ENCODE assay signal across 13 mouse cellular contexts in the genomic region with DNA sequence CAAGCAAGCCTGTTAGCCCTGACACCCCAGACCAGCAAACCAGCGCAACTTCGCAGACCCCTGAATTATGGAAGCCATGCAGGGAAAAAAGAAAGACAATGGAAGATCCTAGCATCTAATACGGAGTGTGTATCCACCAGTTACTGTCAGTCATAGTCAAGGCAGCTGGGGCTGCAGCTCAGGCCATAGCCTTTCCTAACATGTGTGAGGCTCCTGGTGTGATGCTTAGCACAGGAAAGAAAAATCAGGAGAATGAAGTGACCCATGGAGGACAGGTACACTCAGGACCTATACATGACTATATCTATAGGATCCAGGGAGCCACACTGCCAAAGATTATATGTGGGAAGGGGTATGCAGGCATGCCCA.
"Had no signal": no experiment of that assay in that cellular context is flagged by ENCODE, and none has a peak within 500 bp of the region (broad histone marks: within the 10 kb centered on the region; RNA-seq: fewer than 3 reads in every experiment).

No protein-coding gene starts in this region.

- H3K4me3 ChIP-seq: midbrain, embryonic 13.5 days; neural tube, embryonic 12.5 days; stomach, embryonic 15.5 days had no signal

- H3K36me3 ChIP-seq: midbrain, embryonic 13.5 days; neural tube, embryonic 12.5 days; stomach, embryonic 15.5 days had no signal

- H3K9ac ChIP-seq: lung, embryonic 14.5 days; midbrain, embryonic 13.5 days; neural tube, embryonic 12.5 days; stomach, embryonic 15.5 days had no signal

- H3K4me1 ChIP-seq: midbrain, embryonic 13.5 days; neural tube, embryonic 12.5 days; stomach, embryonic 15.5 days had no signal

- ATAC-seq: midbrain, embryonic 13.5 days; midbrain, embryonic 16.5 days had no signal

- H3K9me3 ChIP-seq: neural tube, embryonic 12.5 days; stomach, embryonic 15.5 days had no signal

- H3K27me3 ChIP-seq: midbrain, embryonic 13.5 days; neural tube, embryonic 12.5 days; stomach, embryonic 15.5 days had no signal

- H3K27ac ChIP-seq: midbrain, embryonic 13.5 days; neural tube, embryonic 12.5 days; stomach, embryonic 15.5 days; stomach, postnatal 0 days had no signal

- DNase-seq: lung, adult 18-20 months; lung, embryonic 14.5 days; lung, postnatal 10 days; lung, postnatal 4 days; right cerebral cortex, postnatal 14 days; thymus, postnatal 14 days; thymus, postnatal 36 days had no signal

- H3K4me2 ChIP-seq: lung, embryonic 14.5 days; midbrain, embryonic 11.5 days; midbrain, embryonic 13.5 days; neural tube, embryonic 12.5 days; stomach, embryonic 15.5 days had no signal
